In genomic region chr3:65929821-65930633, GRCm38 (mm10) we compare ENCODE assay signal across 8 mouse cellular contexts. TPM values are rescaled to one million over a fixed set of nuclear protein-coding genes. Genes with fewer than 3 reads are reported as not detected.
A peak's percentile ranks its signal among the peaks of the same experiment; 100 is the strongest.
DNase-seq lines count a peak whose midpoint lies in the region; ATAC-seq and TF ChIP-seq lines count a peak whose summit lies in the region.

No protein-coding gene starts in this region.

- no peak for TF ChIP-seq CTCF in testis, adult 2 months (IDR thresholded peaks at IDR 0.05; ENCODE audit: control insufficient read depth, insufficient read depth, insufficient replicate concordance, low read depth, low read length)

- peaks cover 19% of the 10 kb centered on the region for H3K4me1 ChIP-seq in embryonic facial prominence, embryonic 12.5 days
- peaks cover 21 to 23% of the 10 kb centered on the region in 2 experiments for H3K4me1 ChIP-seq in heart, embryonic 14.5 days (ENCODE audit: control insufficient read depth in 2 of 2, insufficient read depth in 2 of 2, low read length in 2 of 2)
- peaks cover 32% of the 10 kb centered on the region for H3K4me1 ChIP-seq in liver, embryonic 13.5 days (replicated peaks)
- H3K4me1 ChIP-seq in testis, adult 2 months (ENCODE audit: control insufficient read depth, insufficient read depth, low read length): peaks cover 2% of the 10 kb centered on the region; the same call in 1 of the 2 replicates

- no peaks in the 10 kb centered on the region for H3K36me3 ChIP-seq in embryonic facial prominence, embryonic 12.5 days
- no peaks in the 10 kb centered on the region for H3K36me3 ChIP-seq in heart, embryonic 14.5 days (ENCODE audit: control insufficient read depth, insufficient read depth, low read length)
- H3K36me3 ChIP-seq in liver, embryonic 13.5 days: no peaks in the 10 kb centered on the region
- no peaks in the 10 kb centered on the region for H3K36me3 ChIP-seq in testis, adult 2 months (ENCODE audit: control insufficient read depth, insufficient read depth, low read length)

- H3K4me3 ChIP-seq in embryonic facial prominence, embryonic 12.5 days: 0 out of 2 replicates have a peak overlapping the region, but pooled peaks have one; percentile 6
- H3K4me3 ChIP-seq in heart, embryonic 14.5 days (ENCODE audit: control insufficient read depth in 1 of 2, insufficient read depth in 1 of 2, low read depth in 1 of 2, low read length in 2 of 2): peak overlapping the region; percentile 22 to 24
- H3K4me3 ChIP-seq in liver, embryonic 13.5 days (replicated peaks): peak overlapping the region; percentile 22; the same call in 1 of the 2 replicates
- H3K4me3 ChIP-seq in testis, adult 2 months (ENCODE audit: control insufficient read depth, low read depth, low read length): peak overlapping the region; percentile 60

- H3K27me3 ChIP-seq in embryonic facial prominence, embryonic 12.5 days: no peaks in the 10 kb centered on the region
- H3K27me3 ChIP-seq in heart, embryonic 14.5 days (ENCODE audit: control insufficient read depth, insufficient read depth, low read length): no peaks in the 10 kb centered on the region
- no peaks in the 10 kb centered on the region for H3K27me3 ChIP-seq in liver, embryonic 13.5 days
- H3K27me3 ChIP-seq in testis, adult 2 months (ENCODE audit: control insufficient read depth, insufficient read depth, low read length): no peaks in the 10 kb centered on the region

- ATAC-seq in embryonic facial prominence, embryonic 12.5 days (ENCODE audit: insufficient number of reproducible peaks, insufficient read depth, low FRiP score, low TSS enrichment): peak; percentile 64; the same call in 1 of the 2 replicates
- ATAC-seq in heart, embryonic 14.5 days (ENCODE audit: insufficient number of reproducible peaks, insufficient read depth, low FRiP score, low read depth): no peak; the same call in 1 of the 2 replicates
- peak; percentile 65 for ATAC-seq in liver, embryonic 13.5 days (ENCODE audit: low read depth)

- peak overlapping the region; percentile 40 for H3K4me2 ChIP-seq in embryonic facial prominence, embryonic 12.5 days (replicated peaks)
- H3K4me2 ChIP-seq in heart, embryonic 14.5 days (ENCODE audit: low read length): peak overlapping the region; percentile 63
- H3K4me2 ChIP-seq in liver, embryonic 13.5 days: peak overlapping the region; percentile 47

- peak; percentile 78 for DNase-seq in CD4-positive helper T cell, adult 2 months (ENCODE audit: low read depth, low spot score)
- peak; percentile 50 for DNase-seq in adrenal gland, postnatal 25 days
- DNase-seq in kidney, postnatal 10 days: peak; percentile 83
- DNase-seq in liver, embryonic 13.5 days: peak; percentile 43
- peak; percentile 50 to 62 for DNase-seq in natural killer cell, adult 2 months (ENCODE audit: low spot score in 2 of 2)

- no peak overlapping the region for H3K27ac ChIP-seq in embryonic facial prominence, embryonic 12.5 days
- 0 out of 4 replicates have a peak overlapping the region, but pooled peaks of 1 of the 2 experiments have one; percentile 21 for H3K27ac ChIP-seq in heart, embryonic 14.5 days (replicated peaks in 1 of 2; ENCODE audit: control insufficient read depth in 1 of 2, insufficient read depth in 1 of 2, low read depth in 2 of 2, low read length in 2 of 2)
- H3K27ac ChIP-seq in liver, embryonic 13.5 days: no peak overlapping the region
- peak overlapping the region; percentile 30; the same call in 1 of the 2 replicates for H3K27ac ChIP-seq in testis, adult 2 months (ENCODE audit: control insufficient read depth, insufficient read depth, low read depth, low read length)

- whole genome bisulfite sequencing in embryonic facial prominence, embryonic 12.5 days: 20% methylated on average over 20 of the region's 20 CpGs
- WGBS in heart, embryonic 14.5 days: 23% methylated on average over 20 of the region's 20 CpGs
- 20% methylated on average over 20 of the region's 20 CpGs for WGBS in liver, embryonic 13.5 days (ENCODE audit: insufficient replicate concordance)

- H3K9me3 ChIP-seq in embryonic facial prominence, embryonic 12.5 days: no peaks in the 10 kb centered on the region
- H3K9me3 ChIP-seq in heart, embryonic 14.5 days (ENCODE audit: control insufficient read depth, low read length): no peaks in the 10 kb centered on the region
- H3K9me3 ChIP-seq in liver, embryonic 13.5 days (replicated peaks): no peaks in the 10 kb centered on the region

- no peak for TF ChIP-seq POLR2A in testis, adult 2 months (IDR thresholded peaks at IDR 0.05; ENCODE audit: control insufficient read depth, low read depth, low read length)

- H3K9ac ChIP-seq in embryonic facial prominence, embryonic 12.5 days: no peak overlapping the region
- peak overlapping the region; percentile 50 for H3K9ac ChIP-seq in heart, embryonic 14.5 days (ENCODE audit: low read length)
- peak overlapping the region; percentile 41; the same call in 1 of the 2 replicates for H3K9ac ChIP-seq in liver, embryonic 13.5 days

RNA-seq across cellular contexts. Expression of gene Ccnl1, which starts 28.0 kb away (rescaled TPM):
- total RNA-seq in adrenal gland, postnatal 25 days (2021): 97.6 and 105 TPM in 2 replicates
- polyA plus RNA-seq in embryonic facial prominence, embryonic 12.5 days (2016; fragmentation: Nextera tagmentation; extraction: Ambion mirVana): 128 and 129 TPM in 2 replicates
- 76.4 and 77.4 TPM in 2 replicates for polyA plus RNA-seq in heart, embryonic 14.5 days (2014; fragmentation: Nextera tagmentation; extraction: Ambion mirVana)
- 49.9 and 54.6 TPM in 2 replicates for polyA plus RNA-seq in liver, embryonic 13.5 days (2015; fragmentation: Nextera tagmentation; extraction: Ambion mirVana)
- 30.3 and 30.5 TPM in 2 replicates for polyA plus RNA-seq in testis, adult 2 months (2012; rRNA removed)

Comparison
In these comparisons a context has a peak if more than half of its experiments do, and no peak if none do; other contexts are left out.
1. H3K4me3 ChIP-seq: peak in every context shown above with its lines; median percentile 60 in testis, adult 2 months; 23 in heart, embryonic 14.5 days; 22 in liver, embryonic 13.5 days; 6 in embryonic facial prominence, embryonic 12.5 days.